Mouse (Mus musculus) left cerebral cortex, adult 2 months (tissue): Measurements from ENCODE around the gene Lrrc4. TPM values are rescaled to one million over a fixed set of nuclear protein-coding genes. Genes with fewer than 3 reads are reported as not detected.

Experiments used
- DNase-seq, 2 experiments: peaks; one replicate each; pipeline ENCODE4 v3.0.0; 2021 to 2022; ENCODE audit warnings: low spot score in 2 of 2, mixed read lengths in 1 of 2; ENCODE audit errors: extremely low spot score in 1 of 2
- H3K27ac ChIP-seq: fragments of 200-600 bp; 2 replicates; pipeline ENCODE4 v1.8.1; 2022
- H3K4me3 ChIP-seq: fragments of 200-600 bp; 2 replicates; pipeline ENCODE4 v1.8.1; 2022
- CTCF ChIP-seq: fragments of 200-600 bp; IDR thresholded peaks from 2 replicates; pipeline ENCODE4 v1.8.1; 2022; ENCODE audit warnings: antibody characterized with exemption, mild to moderate bottlenecking, moderate library complexity
- intact Hi-C: fragments of 180-260 bp; cut with DNase I; formaldehyde crosslinking; loops from one replicate; pipeline ENCODE4 v1.15.1; 2025
- total RNA-seq, 2 experiments: library from RNA; stranded (reverse); gene quantifications; 2 replicates each; pipeline ENCODE4 v1.2.3; 2021

Gene Lrrc4
- total RNA-seq, 2 experiments from 2014 or later: 105 to 111 TPM

- Histone ChIP-seq H3K4me3 (no peak overlapping the region), H3K27ac (peak overlapping the region; percentile 88)
- DNase-seq: no peak
- TF ChIP-seq CTCF: no peak
- intact Hi-C loops: loop anchor here (5.0 kb wide), 3 partner anchors 73 to 202 kb away; no protein-coding TSS in a partner anchor
Observed at GRCm38 (mm10) chr6:28614856-28615255, 216.7 kb downstream of the Lrrc4 start.

- H3K27ac ChIP-seq: no peak overlapping the region
- no peak for DNase-seq
- TF ChIP-seq CTCF: no peak
- no peak overlapping the region for H3K4me3 ChIP-seq
- intact Hi-C loops: no loop called here
Observed at GRCm38 (mm10) chr6:28613441-28613840, 218.1 kb downstream of the Lrrc4 start.

Other genes starting within 250 kb of the Lrrc4 start
- gene Lep, start 228.5 kb upstream of the Lrrc4 start, total RNA-seq: not detected